Mouse (Mus musculus) heart, adult 18-20 months (tissue): ENCODE measurements at regions not wholly inside any gene's neighbourhood (a gene's known extent, or its start where the extent isn't known, plus 50 kb on each side); places are given as distances from the start of the nearest gene placed in this dataset.

Experiments used
- DNase-seq, 2 experiments: peaks; one replicate each; pipeline ENCODE4 v3.0.0; 2021 to 2022; ENCODE audit warnings: mixed read lengths in 1 of 2

DNA sequence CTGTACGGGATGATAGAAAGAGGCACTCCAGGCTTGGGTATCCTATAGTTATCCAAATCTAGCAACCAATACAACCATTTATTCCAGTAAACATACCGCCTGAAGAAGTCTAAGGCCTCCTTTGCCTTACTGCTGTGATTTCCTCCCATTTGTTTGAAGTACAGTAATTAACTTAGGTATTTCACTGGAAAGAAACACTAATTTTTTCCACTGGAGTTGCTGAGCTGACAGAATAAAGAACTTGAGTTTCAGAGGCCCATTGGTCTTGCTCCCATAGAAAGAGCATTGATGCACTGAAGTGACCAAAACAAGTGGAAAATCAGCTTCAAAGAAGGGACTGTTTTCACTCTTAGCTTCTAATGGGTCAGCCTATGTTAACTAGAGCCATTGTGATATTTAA is 1100.8 kb upstream of the Gm7489 start:
- no peak for DNase-seq

DNA sequence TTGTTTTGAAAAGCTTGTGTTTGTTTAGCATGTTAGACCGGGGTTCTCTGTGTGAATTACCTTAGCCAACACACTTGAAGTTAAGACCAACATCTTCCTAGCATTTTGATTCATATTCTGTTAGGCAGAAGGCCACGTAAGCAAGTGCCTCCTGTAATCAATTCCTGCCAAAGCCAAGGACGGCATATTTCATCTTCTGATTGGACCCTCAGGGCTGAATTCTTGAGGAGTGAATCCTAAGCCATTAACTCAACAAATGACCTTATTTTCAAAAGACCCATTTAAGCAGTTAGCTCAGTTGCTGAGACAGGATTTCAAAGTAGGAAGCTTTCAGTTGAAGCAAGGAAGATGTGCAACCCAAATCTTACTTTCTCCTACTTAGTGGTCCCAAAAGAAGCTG is 1099.5 kb upstream of the Gm7489 start:
- DNase-seq: no peak

DNA sequence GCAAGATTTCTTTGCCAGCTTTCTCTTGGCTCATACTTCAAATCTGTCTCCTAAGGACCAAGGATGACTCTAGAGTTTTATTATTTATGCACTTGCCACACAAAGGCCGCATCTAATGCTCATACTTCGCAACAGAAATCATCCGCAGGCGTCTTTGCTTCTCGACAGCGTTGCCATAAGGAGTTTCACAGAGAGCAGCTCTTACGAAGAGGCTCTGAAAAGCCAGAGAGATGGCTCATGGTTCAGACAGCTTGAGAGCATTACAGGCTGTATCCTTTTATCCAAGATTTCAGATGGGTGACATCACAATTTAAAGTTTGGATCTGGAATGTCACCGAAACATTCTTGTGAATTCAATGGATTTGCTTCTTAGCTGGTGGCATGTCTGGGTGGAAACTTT is 1098.7 kb upstream of the Gm7489 start:
- no peak for DNase-seq

DNA sequence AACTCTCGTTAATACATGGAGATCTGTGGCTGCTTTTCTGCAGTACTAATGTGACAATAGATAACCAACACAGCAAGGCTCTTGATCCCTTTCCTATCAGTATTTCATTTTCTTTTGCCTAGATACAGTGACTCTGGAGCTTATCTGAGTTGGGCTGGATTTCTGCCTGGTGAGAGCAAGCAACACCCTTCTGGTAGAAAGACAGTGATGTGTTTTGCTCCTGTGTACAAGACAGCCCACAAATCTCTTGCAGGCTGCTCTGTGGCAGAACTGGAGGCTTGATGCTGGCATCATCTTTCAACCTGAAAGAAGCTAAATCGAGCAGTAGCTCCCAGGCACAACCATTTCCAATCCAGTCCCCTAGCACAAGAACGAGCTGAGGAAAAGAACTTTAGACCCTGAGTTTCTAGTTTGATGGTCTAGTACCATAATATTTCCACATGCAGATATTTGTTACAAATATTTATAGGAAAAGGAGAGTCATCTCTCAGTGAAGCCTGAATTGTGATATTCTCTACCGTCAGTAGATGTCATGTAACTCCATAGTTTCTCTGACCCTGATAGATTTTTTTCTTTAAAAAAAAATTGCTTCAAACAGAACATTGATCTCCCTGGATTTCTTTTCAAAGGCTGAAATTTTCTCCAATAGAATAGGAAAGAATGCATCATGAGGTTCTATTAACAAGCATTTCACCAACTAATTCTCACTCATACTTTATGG is 1079.1 kb upstream of the Gm7489 start:
- DNase-seq: no peak

DNA sequence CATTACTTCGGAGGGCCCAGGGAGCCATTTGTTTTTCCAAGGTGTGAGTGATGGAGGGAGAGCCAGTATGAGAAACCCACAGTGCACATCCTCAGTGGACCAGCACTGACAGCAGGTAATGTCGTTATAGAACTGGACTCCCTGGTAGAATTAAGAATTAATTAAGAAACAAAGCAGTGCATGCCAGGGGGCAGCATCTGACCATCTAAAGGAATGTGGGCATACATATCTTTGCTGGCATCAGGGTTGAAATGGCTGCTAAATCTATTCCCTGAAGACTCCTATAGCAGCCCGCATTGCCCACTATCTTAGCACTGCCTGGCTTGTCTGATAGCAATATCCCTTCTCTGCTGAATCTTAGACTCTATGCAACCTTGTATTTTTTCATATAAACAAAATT is 1076.1 kb upstream of the Gm7489 start:
- peak; percentile 3 to 30 for DNase-seq

DNA sequence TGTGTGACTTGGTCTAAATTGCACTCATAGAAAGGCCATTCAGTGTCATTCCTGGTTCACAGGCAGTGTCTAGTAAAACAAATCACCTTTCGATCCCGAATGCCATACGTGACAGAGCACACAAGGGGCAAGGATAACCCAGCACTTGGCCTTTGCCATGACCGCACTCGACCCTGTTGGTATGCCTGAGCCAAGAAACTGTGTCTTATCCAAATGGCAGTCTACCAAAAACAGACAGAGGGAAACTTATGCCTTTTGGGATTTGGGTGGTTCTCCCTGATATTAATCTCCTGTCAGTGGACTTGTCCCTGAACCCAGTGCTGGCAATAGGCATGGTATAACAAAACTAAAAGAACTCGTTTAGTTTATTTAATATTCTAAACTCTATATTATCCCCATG is 1063.9 kb upstream of the Gm7489 start:
- DNase-seq: no peak

DNA sequence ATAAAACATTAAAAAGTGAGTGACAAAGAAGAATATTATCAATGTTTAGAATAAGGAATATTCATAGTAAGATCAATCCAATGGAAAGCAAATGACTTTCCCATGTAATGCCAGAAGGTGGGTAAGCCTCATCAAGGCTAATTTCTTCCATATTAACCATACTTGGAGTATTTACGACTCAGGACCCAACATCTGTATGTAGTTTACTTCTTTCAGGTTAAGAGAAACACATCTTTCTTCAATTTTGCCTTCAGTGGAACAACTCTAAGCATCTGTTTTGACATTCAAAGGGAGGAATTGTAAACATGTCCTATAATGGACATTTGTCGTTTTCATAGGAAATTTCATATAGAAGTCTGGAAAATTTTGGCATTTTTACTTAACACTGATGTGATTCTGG is 1047.8 kb upstream of the Gm7489 start:
- DNase-seq: no peak

DNA sequence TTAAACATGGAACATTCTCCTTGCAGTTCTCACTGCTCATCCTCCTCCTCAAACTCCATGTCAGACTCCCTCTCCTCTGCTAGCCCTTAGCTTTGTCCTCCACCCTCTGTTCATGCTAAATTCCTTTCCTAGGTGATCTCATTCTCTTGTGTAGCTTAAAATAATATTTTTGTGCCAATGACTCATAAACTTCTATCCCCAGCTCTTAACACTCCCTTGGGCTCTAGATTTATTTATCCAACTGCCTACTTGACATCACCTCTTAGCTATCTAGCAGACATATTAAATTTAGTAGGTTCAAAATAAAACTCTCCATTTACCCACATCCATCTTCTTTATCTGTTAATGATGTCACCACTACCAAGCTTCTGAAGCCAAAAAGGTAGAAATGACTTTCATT is 1036.6 kb upstream of the Gm7489 start:
- DNase-seq: no peak

DNA sequence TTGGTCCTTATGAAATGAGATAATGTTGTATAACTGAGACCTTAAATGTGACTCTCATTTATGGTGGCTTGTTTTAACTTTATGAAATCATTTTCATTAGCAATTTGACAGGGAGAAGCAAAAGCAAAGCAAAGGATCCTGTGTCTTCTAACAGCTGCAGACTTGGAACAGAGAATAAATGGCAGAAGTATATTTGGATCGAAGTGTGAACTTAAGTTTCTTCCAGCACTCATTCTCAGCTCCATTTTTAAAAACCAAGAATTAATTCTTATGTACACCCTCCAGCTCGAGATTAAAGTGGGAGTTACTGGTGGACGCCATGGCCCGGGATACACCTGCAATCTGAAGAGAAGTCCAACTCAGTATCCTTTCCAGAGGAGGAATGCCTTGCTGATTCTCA is 1026.0 kb upstream of the Gm7489 start:
- DNase-seq: no peak

DNA sequence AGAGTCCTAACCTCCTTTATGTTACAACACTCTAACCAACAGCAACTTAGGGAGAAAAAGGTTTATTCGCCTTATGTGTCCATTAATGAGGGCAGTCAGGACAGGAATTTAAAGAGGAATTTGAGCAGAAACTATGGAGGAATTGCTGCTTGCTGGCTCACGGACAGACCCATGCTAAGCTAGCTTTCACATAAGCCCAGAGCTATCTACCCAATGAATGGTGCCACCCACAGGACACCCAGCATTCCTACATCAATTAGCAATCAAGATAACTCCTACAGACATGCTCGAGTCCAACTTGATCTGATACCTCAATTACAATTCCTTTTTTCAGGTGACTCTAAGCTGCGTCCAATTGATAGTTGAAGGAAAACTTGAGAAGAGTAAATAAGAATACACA is 1021.2 kb upstream of the Gm7489 start:
- no peak for DNase-seq

DNA sequence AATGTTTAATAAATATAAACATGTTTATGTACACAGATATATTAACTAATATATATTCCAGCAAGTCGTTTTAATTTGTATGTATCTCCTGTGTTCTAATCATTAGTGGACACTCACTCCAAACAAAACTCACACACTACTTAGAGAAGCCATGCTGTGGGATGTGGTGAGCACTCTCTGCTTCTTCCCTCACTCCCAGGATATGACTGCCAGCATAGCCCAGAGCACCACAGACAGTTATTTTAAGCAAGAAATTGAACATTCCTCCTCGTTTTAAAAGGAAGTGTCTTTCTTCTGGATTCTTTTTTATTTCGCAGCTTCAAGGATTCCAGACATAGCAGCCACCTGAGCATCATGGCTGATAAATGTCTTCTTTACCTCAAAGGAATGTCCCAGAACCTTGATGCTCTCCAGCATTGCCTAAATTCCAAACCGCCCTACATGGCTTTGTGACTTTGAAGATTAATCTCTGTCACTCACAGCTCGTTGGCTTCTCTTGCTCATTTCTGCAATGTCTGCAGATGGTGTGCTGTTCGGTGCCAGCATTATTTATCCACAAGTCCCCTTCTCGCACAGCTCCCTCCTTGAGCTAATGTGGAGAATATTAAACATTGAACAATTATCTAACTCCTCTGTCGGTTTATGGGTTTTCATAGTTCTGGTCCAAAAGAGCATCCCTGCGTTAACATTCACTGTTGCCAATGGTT is 992.3 kb upstream of the Gm7489 start:
- no peak for DNase-seq

DNA sequence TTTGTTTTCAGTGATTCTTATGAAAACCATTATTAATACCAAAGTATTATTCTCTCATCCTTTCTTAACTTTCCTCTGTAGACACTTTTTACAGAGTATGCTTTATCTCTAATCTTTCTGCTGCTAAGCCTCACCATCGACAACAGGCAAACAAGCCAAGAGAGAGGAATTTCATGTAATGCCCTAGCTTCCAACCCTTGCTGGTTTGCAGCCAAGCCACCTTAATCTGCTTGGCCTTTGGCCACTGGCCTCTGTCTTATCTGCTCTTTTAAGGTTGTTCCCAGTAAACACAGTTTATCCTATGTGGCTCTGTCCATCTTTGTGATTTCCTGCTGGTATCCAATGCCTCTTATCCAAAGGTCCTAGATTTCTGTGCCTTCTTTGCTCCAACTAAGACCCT is 986.6 kb upstream of the Gm7489 start:
- DNase-seq: peak; percentile 7 to 31

DNA sequence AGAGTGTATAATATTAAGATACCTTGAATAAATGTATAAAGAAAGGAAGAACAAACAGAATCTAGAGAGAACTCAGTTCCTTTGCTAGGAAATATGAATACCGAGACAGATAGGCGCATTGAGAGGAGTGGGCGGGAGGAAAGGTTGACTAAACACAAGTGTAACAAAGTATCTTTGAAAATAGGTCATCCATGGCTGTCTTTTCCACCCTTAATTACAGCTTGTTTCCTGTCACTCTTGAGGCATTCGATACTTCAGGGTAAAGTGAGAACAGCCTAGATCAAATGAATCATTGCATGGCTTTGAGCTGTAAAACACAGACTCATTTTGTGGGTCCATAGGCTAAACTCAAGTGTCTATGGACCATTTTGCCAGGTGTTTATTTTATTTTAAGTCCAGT is 985.3 kb upstream of the Gm7489 start:
- DNase-seq: no peak

DNA sequence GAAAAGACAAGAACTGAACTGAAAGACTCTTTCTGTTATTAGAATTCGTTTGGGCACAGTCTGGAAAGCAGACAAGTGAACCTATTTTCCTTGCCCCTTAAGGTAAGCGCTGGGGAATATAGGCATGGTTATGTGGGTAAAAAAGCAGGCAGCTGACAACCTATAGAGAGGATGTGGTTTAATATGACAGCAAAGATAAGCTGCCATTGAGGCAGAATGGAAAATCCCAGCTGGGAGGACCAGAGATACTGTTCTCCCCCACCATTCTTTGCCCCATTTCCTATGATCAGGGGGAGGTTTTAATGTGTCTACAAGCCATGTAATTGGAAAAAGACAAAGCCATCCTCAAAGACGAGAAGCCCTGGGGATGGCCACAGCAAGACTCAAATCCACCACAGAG is 984.9 kb upstream of the Gm7489 start:
- DNase-seq: no peak

DNA sequence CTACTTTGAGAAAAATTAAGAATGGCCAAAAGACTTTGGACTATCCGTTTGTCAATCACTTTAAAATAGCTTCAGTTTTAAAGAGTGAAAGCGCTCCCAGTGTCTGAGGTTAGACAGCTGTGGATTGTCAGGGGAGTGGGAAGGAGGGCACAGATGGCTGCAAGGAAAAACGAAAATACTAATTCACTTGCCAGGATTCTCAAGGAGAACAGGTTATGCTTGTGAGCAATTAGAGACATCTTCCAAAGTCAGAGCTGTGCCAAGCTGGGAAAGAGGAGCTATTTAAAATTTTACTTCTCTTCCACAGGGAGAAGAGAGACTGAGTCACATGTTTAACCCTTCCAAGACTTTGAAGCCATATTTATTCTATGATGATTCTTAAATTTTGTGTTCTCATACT is 979.5 kb upstream of the Gm7489 start:
- DNase-seq: no peak

DNA sequence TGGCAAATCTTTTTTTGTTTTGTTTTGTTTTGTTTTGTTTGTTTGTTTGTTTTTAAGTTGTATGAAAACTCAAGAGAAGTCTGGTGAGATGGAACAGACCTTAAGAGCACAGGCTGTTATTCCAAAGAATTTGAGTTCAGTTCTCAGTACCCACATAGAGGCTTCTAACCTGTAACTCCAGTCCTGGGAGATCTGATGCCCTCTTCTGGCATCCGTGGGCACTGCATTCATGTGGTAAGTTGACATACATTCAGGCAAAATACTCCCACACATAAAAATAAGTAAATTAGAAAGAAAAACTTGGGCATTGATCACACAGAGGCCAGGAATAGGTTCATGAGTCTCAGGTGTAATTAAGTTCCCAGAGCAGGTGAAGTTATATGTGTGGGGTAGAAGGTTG is 977.5 kb upstream of the Gm7489 start:
- no peak for DNase-seq

DNA sequence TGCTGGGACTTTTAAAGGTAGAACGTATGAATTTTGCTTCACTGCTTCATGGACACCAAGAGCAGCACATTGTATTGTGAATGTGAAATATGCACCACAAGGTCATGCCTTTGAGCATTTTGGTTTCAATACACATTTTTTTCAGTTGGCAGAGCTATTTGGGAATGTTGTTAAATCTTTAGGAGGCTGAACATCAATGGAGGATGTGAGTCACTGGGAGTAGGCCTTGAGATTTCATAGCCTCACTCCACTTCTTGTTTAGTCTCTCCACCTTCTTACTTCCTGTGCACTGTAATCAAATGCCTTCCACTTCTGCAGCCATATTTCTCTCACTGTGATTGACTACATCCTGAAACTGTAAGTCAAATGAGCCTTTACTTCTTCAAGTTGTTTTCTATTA is 962.4 kb upstream of the Gm7489 start:
- DNase-seq: no peak

DNA sequence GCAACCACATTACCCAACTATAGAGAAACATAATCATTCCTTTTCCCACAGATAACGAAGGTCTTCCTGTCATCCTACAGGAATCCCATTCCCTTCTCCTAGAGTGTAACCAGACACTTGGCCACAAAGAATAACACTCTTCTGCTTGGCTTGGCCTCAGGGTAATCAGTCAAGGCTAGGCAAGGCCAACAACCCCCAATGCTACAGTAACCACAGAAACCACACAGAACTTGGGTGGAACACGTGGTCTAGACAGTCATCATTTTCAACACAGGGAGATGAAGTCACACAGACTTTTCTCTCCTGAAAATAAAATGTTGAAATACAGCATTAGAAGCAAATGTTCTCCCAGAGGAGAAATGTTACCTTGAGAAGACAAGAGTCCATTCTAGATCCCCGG is 956.3 kb upstream of the Gm7489 start:
- DNase-seq: peak in 1 of 2 experiments; percentile 2

DNA sequence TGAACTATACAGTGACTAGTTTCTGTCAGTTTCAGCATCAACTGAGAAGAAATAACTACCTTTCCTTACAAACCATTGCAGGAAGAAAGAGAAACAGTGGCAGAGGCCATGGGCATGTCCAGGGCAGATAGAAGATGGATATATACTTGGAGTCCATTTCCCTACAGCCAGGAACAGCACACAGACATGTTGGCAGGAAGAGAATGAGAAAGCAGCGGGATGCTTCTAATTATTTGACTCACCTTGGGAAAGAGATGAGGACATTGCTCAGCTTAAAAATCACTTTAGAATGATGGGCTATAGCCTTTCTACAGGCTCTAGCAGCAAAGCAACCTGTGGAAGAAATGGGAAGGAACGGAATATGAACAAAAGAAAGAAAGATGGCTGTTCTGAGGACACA is 947.6 kb upstream of the Gm7489 start:
- no peak for DNase-seq

DNA sequence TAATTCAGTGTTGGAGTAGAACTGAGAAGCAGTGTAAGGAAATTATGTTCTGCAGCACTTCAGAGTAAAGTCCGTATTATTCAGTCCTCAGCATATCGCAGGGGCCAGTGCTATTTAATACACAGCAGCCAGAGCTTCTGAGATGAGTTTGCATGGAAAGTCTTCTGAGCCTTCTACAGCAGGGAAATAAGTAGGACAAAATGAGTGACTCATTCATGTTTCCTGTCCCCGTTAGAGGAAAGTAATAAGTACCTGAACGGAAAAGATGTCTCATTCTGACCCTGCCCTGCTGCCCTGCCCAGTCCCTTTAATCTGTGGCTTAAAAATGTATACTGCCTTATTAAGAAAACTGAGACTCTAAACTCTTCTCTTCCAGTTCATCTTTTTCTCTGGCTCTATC is 940.1 kb upstream of the Gm7489 start:
- DNase-seq: no peak

DNA sequence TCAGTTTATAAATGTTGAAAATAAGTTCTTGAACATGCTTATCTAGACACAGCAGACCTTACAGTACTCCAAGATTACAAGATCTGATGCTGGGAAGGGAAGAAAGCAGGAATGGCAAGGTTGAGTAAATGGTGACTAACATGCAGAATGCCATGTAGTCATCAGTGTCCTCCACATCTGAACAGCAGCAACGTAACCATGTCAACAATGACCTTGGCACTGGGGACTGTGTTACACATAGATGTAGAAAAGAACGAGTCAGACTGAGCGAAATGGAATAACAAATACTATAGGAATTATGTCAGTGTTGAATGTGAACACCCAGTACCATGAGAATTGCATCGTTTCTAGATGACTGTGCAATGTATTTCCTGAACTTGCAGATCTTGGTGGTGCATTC is 936.5 kb upstream of the Gm7489 start:
- no peak for DNase-seq

DNA sequence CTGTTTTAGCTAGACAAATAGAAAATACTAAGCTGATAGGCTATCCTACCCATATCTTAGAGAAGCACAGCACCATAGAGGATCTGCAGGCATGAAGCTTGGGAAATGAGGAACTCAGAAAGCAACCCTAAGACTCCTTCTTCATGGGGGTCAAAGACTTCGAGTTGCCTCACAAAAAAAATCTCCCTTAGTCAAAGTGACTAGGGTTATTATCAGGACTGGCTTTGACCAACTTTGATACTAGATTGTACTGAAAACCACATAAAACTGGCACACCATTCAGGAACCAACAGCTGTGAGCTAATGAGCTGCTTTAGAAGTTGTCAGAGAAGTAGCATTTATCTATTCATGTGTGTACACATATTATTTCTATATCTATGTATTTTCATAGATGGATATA is 931.2 kb upstream of the Gm7489 start:
- DNase-seq: no peak

DNA sequence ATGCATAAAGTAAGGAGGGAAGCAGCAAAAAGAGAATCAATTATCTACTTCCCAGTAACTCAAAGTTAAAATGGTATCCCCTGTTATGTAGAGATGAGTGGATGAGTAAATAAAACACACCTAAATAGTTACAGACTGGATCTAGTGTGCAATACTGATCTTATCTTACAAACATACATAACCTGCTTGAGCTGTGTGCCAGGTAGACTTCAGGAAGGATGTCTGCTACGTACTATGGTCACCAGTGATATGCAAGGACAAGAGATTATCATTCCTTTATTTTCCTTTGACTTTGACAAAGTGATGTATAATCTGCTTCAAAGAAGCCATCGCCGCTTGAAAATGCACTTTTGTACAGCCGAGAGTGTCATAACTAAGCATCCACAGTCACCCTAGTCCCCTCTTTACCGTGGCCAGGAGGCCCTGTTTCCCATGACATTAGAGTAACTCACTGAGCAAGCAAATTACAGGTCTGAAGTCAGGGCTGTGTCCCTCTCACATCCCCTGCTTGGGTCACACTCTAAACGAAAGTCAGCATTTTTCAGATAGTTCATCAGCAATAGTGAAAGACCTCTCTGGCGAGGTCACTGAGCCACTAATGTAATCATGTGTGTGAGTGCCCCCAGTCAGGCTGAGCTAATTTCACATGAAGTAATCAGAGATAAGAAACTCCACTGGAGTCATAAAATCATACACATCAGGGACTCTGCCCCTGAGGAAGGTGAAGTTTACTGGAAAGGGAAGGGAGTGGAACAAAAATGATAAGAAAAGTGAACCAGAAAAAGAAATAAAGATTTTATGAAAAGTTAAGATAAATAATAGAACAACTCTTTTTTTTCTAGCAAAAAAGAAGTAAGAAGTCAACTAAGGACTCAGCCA is 929.8 kb upstream of the Gm7489 start:
- DNase-seq: peak in 1 of 2 experiments; percentile 10
